13 mouse cellular contexts compared by ENCODE assay signal in genomic region chr7:117393976-117394375, GRCm38 (mm10). TPM values are rescaled to one million over a fixed set of nuclear protein-coding genes. Genes with fewer than 3 reads are reported as not detected.
DNase-seq lines count a peak whose midpoint lies in the region; ATAC-seq and TF ChIP-seq lines count a peak whose summit lies in the region.
"Had no signal": no experiment of that assay in that cellular context is flagged by ENCODE, and none has a peak within 500 bp of the region (broad histone marks: within the 10 kb centered on the region; RNA-seq: fewer than 3 reads in every experiment).

No protein-coding gene starts in this region.

- peak; percentile 65 for DNase-seq in kidney, adult 2 months
- DNase-seq in splenic B cell, adult 2 months (ENCODE audit: low read depth, low spot score), result peak; percentile 74
- DNase-seq in adrenal gland, postnatal 10 days, result no peak
- DNase-seq in kidney, postnatal 10 days, result no peak
- DNase-seq: adrenal gland, adult 2 months; cerebellum, postnatal 25 days had no signal

- no peak overlapping the region for H3K27ac ChIP-seq in kidney, adult 2 months (ENCODE audit: insufficient read depth, low read depth, low read length)
- no peak overlapping the region for H3K27ac ChIP-seq in kidney, embryonic 15.5 days
- peak overlapping the region; percentile 76 for H3K27ac ChIP-seq in bone marrow, adult 2 months (ENCODE audit: control insufficient read depth, insufficient read depth, low read depth, low read length, poor library complexity)
- peak overlapping the region; percentile 57; the same call in 1 of the 2 replicates for H3K27ac ChIP-seq in liver, embryonic 12.5 days
- no peak overlapping the region for H3K27ac ChIP-seq in kidney, embryonic 16.5 days (ENCODE audit: low read length)
- H3K27ac ChIP-seq: limb, embryonic 15.5 days; neural tube, embryonic 12.5 days had no signal

- peaks cover 14% of the 10 kb centered on the region; the same call in 1 of the 2 replicates for H3K4me1 ChIP-seq in kidney, adult 2 months (ENCODE audit: control insufficient read depth, insufficient read depth, low read length)
- H3K4me1 ChIP-seq in kidney, embryonic 15.5 days, result no peaks in the 10 kb centered on the region
- peaks cover 6% of the 10 kb centered on the region for H3K4me1 ChIP-seq in bone marrow, adult 2 months (ENCODE audit: control insufficient read depth, insufficient read depth, low read length)
- peaks cover 44% of the 10 kb centered on the region for H3K4me1 ChIP-seq in liver, embryonic 12.5 days
- no peaks in the 10 kb centered on the region for H3K4me1 ChIP-seq in kidney, embryonic 16.5 days (ENCODE audit: insufficient read depth, low read length)

- H3K27me3 ChIP-seq in kidney, adult 2 months (replicated peaks; ENCODE audit: control insufficient read depth, insufficient read depth, low read length), result no peaks in the 10 kb centered on the region
- H3K27me3 ChIP-seq in kidney, embryonic 15.5 days, result no peaks in the 10 kb centered on the region
- H3K27me3 ChIP-seq in liver, embryonic 12.5 days (replicated peaks), result no peaks in the 10 kb centered on the region
- H3K27me3 ChIP-seq in splenic B cell, adult 2 months (ENCODE audit: control insufficient read depth, insufficient read depth, low read length, poor library complexity, severe bottlenecking), result no peaks in the 10 kb centered on the region
- no peaks in the 10 kb centered on the region for H3K27me3 ChIP-seq in kidney, embryonic 16.5 days (ENCODE audit: insufficient read depth, low read length)
- H3K27me3 ChIP-seq: limb, embryonic 15.5 days; neural tube, embryonic 12.5 days had no signal

- H3K9ac ChIP-seq in kidney, embryonic 15.5 days, result no peak overlapping the region
- no peak overlapping the region for H3K9ac ChIP-seq in liver, embryonic 12.5 days
- no peak overlapping the region for H3K9ac ChIP-seq in kidney, embryonic 16.5 days (replicated peaks; ENCODE audit: low read length)
- H3K9ac ChIP-seq: limb, embryonic 15.5 days; neural tube, embryonic 12.5 days had no signal

- no peak for TF ChIP-seq CTCF in kidney, adult 2 months (conservative IDR thresholded peaks at IDR 0.05; ENCODE audit: insufficient read depth, insufficient read length, low read depth, low read length)
- no peak for TF ChIP-seq CTCF in bone marrow, adult 2 months (IDR thresholded peaks at IDR 0.05; ENCODE audit: control insufficient read depth, insufficient read depth, low read length)

- H3K9me3 ChIP-seq in kidney, embryonic 15.5 days (replicated peaks), result no peaks in the 10 kb centered on the region
- H3K9me3 ChIP-seq in liver, embryonic 12.5 days (replicated peaks), result no peaks in the 10 kb centered on the region
- H3K9me3 ChIP-seq in kidney, embryonic 16.5 days (ENCODE audit: low read length), result 0 out of 2 replicates have a peak, but pooled peaks cover 4% of the 10 kb centered on the region
- H3K9me3 ChIP-seq: limb, embryonic 15.5 days; neural tube, embryonic 12.5 days had no signal

- no peaks in the 10 kb centered on the region for H3K36me3 ChIP-seq in kidney, adult 2 months (ENCODE audit: control insufficient read depth, insufficient read depth, low read length)
- no peaks in the 10 kb centered on the region for H3K36me3 ChIP-seq in kidney, embryonic 15.5 days
- H3K36me3 ChIP-seq in liver, embryonic 12.5 days, result no peaks in the 10 kb centered on the region
- H3K36me3 ChIP-seq in splenic B cell, adult 2 months (ENCODE audit: control insufficient read depth, insufficient read depth, low read length, poor library complexity, severe bottlenecking), result no peaks in the 10 kb centered on the region
- no peaks in the 10 kb centered on the region for H3K36me3 ChIP-seq in kidney, embryonic 16.5 days (ENCODE audit: insufficient read depth, low read length)
- H3K36me3 ChIP-seq: limb, embryonic 15.5 days; neural tube, embryonic 12.5 days had no signal

- no peak for TF ChIP-seq POLR2A in kidney, adult 2 months (IDR thresholded peaks at IDR 0.05; ENCODE audit: low read depth, low read length)
- no peak for TF ChIP-seq POLR2A in bone marrow, adult 2 months (IDR thresholded peaks at IDR 0.05; ENCODE audit: borderline replicate concordance, control insufficient read depth, low read depth, low read length)

- WGBS in kidney, adult 2 months, result 61% methylated on average over 4 of the region's 4 CpGs
- WGBS in kidney, embryonic 15.5 days, result 59% methylated on average over 4 of the region's 4 CpGs
- 2% methylated on average over 4 of the region's 4 CpGs for WGBS in bone marrow, adult 2 months
- WGBS in liver, embryonic 12.5 days (ENCODE audit: insufficient replicate concordance), result 5% methylated on average over 4 of the region's 4 CpGs
- 56% methylated on average over 4 of the region's 4 CpGs for WGBS in kidney, embryonic 16.5 days

- no peak overlapping the region for H3K4me2 ChIP-seq in kidney, embryonic 15.5 days
- peak overlapping the region; percentile 30 for H3K4me2 ChIP-seq in liver, embryonic 12.5 days
- H3K4me2 ChIP-seq in kidney, embryonic 16.5 days (replicated peaks; ENCODE audit: low read depth, low read length), result no peak overlapping the region
- H3K4me2 ChIP-seq: heart, embryonic 11.5 days; limb, embryonic 15.5 days; neural tube, embryonic 12.5 days had no signal

- no peak for ATAC-seq in kidney, embryonic 15.5 days (replicated peaks; ENCODE audit: low FRiP score)
- peak; percentile 75 for ATAC-seq in liver, embryonic 12.5 days
- no peak for ATAC-seq in kidney, embryonic 16.5 days (ENCODE audit: low FRiP score, low TSS enrichment)

- H3K4me3 ChIP-seq in kidney, adult 2 months (ENCODE audit: insufficient read depth, low read depth, low read length), result no peak overlapping the region
- no peak overlapping the region for H3K4me3 ChIP-seq in kidney, embryonic 15.5 days (replicated peaks)
- no peak overlapping the region for H3K4me3 ChIP-seq in bone marrow, adult 2 months (replicated peaks; ENCODE audit: control insufficient read depth, low read depth, low read length)
- H3K4me3 ChIP-seq in liver, embryonic 12.5 days, result no peak overlapping the region
- no peak overlapping the region for H3K4me3 ChIP-seq in kidney, embryonic 16.5 days (ENCODE audit: low read length)
- H3K4me3 ChIP-seq: limb, embryonic 15.5 days; neural tube, embryonic 12.5 days had no signal

RNA-seq across cellular contexts. Expression of gene Xylt1, which starts 13.2 kb away (rescaled TPM):
- 5.9 and 6.1 TPM in 2 replicates for polyA plus RNA-seq in kidney, adult 2 months (2012; rRNA removed)
- polyA plus RNA-seq in kidney, embryonic 15.5 days (2015; fragmentation: Nextera tagmentation; extraction: Ambion mirVana), result 2.1 and 2.3 TPM in 2 replicates
- 6.6 and 16.4 TPM in 2 replicates for polyA plus RNA-seq in bone marrow, adult 2 months (2011; ENCODE audit: insufficient read depth, insufficient read length, low replicate concordance, missing spikeins)
- polyA plus RNA-seq in liver, embryonic 12.5 days (2016; fragmentation: Nextera tagmentation; extraction: Ambion mirVana), result 0.53 and 0.58 TPM in 2 replicates
- total RNA-seq in adrenal gland, postnatal 10 days (2021), result 1 to 10 TPM; 4.8 to 6.5 TPM
- 1.6 and 1.8 TPM in 2 replicates for polyA plus RNA-seq in kidney, embryonic 16.5 days (2015; fragmentation: Nextera tagmentation; extraction: Ambion mirVana)

Comparison
In these comparisons a context has a peak if more than half of its experiments do, and no peak if none do; other contexts are left out.
1. DNase-seq: peak in kidney, adult 2 months (single experiment) and splenic B cell, adult 2 months (single experiment); none in adrenal gland, postnatal 10 days (single experiment) and kidney, postnatal 10 days (single experiment).
2. H3K27ac ChIP-seq: peak in bone marrow, adult 2 months (single experiment) and liver, embryonic 12.5 days (single experiment); none in kidney, adult 2 months (single experiment), kidney, embryonic 15.5 days (single experiment) and kidney, embryonic 16.5 days (single experiment).